Mouse (Mus musculus): ENCODE data around the gene Smad9.

Gene Smad9

DNA sequence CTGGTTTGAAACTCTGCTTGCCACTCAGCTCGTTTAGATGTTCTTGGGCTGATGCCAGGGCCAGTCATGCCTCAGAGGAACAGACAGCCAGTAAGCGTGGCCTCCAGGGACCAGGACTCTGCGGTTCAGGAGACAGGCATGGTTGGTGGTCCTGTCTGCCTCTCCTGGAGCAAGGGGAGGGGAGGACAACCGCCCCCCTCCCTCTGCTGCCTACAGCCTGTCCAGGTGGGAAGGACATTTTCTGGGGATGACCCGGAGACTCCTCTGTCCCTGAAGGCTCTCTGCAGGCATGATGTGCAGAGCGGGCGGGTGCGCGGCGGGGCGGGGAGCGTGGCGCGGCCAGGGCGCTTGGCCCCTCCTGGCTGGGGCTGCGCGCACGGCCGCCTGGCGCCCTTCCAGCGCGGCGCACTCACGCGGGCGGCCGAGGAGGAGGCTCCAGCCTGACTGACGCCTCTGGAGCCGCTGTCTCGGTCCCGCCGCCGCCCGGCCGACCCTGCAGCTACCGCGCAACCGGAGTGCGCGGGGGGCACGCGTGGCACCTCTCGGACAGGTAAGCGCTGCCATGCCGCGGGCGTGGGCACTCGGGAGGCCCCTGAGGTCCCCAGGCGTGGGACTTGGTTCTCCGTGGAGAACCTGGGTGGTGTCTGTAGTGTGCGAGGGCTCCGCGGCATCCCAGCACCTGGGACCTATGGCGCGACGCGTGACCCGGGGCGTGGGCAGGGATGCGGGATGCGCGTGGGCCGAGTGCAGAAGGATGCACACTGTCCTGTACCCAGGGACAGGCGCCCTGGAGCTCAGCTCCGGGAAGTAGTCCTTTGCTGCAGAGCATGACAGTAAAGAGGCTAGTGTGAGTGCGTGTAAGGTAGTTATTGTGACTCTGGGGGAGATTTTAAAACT lies at the start of gene Smad9:
Gene Smad9, plus strand, starts transcription at position 438 of the 897 bp plus-strand sequence.
- DNase-seq (ENCODE audit: extremely low read depth, insufficient read length, low spot score): peak; percentile 86

DNA sequence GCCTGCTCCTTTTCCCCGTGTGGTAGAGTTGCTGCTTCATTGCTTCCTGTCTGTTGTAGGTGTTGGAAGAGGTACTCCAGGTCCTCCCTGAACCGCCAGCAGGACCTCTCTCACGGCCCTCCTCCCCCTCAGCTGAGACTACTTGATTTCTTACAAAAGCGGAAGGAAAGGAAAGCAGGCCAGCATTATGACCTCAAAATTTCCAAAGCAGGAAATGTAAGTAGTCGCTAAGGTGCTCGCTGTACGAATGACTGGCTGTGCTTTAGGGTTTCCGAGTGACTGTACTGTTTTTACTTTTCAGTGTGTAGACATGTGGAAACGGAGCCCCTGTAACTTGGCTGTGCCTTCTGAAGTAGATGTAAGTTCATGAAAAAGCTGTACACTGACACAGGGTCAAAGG lies 46.4 kb upstream of the Smad9 start:
- no peak for DNase-seq (ENCODE audit: extremely low read depth, insufficient read length, low spot score)

DNA sequence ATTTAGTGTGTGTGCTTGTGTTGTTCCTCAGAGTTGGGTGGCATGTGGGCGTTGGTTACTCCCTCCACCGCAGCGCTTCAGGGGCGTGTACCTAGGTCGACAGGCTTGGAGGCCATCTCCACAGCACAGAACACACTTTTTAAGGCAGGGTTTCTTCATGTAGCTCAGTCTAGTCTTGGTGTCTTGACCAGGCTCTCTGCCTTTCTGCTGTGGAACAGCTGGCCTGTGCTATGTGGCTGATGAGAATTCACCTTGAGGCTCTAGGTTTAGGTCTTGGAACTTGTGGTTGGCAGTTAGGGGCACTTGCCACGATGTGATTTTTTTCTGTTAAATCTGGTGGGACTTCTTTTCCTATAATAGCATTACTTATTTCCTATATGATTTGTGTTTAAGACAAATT lies 41.1 kb upstream of the Smad9 start, which contains the start of gene Gm21958:
Gene Gm21958, minus strand, starts transcription at position 101 of the 400 bp plus-strand sequence.
- no peak for DNase-seq (ENCODE audit: extremely low read depth, insufficient read length, low spot score)

DNA sequence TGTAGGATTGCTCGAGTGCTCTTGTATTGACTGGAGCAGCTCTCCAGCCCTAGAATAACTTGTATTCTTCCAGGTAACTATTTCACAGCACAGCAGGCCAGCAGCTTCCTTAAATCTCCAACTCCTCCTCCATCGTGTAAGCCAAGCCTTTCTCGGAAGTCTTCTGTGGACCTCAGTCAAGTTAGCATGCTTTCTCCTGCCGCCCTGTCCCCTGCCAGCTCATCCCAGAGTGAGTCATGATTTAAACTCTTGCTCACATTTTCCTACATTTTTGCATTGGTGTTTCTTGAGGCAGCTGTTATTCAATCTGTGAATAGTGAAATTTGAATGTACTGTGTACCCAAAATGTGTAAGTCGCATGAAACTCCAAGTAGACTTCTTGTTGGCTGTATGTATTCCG lies 39.9 kb upstream of the Smad9 start:
- DNase-seq (ENCODE audit: extremely low read depth, insufficient read length, low spot score): no peak

DNA sequence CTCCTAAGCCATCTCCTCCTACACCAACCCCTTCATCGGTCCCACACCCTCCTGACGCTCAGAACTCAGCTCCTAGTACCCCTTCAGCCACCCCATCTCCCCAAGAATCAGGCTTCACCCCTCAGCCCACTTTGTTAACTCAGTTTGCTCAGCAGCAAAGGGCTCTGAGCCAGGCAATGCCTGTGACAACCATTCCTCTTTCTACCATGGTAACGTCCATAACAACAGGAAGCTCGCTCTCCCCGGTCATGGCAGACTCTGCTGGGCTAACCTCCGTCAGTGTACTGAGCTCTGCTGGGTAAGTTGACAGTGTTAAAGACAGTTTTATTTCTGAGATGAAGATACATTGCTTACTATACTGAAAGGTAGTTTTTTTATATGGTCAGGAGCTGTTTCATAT lies 38.0 kb upstream of the Smad9 start:
- DNase-seq (ENCODE audit: extremely low read depth, insufficient read length, low spot score): no peak

DNA sequence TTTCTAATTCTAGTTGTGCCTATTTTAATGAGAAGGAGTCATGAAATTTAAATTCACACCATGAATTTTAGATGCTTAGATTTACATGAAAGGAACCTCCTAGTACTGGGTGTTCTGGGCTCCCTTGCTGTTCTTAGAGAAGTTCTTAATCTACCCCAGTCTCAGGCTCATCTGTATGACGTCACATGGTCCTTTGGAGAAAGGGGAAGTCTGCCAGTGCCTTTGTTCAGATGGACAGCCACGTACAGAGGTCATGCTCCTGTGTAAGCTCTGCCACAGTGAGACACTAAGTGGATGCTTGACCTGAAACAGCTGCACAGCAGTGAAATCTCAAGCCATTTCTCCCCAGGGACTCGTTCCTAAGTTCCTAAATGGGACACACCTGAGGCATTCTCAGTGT lies 36.4 kb upstream of the Smad9 start:
- DNase-seq (ENCODE audit: extremely low read depth, insufficient read length, low spot score): no peak

DNA sequence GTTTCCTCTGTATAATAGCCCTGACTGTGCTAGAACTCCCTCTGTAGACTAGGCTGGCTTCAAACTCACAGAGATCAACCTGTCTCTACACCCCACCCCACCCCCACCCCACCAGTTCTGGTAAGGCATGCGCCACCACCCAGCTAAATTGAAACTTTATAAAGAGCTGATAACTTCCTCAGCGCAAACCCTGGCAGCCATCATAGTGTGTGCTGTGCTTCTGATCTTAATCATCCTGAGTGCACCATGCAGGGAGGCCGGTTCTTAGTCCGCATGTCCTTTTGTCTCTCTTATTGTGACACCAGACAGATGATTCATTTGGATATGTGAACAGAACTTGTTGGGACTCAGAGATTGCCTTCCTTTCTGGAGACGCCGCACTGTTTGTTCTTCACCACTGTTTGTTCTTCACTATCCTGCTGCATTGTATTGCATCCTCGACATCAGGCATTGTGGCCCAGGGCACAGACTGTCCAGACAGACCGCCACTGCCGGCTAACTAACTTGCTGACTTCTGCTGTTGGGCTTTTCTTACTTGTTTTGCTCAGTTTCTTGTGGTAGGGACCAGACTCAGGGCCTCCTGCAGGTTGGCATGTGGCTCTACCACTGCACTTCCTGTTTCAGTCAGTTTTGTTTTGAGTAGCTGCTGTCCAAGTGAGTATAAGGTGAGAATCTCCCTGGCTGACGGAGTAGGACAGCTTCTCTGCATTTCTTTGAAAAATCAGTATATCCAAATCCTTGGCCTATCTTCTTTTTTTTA lies 31.5 kb upstream of the Smad9 start:
- no peak for DNase-seq (ENCODE audit: extremely low read depth, insufficient read length, low spot score)

DNA sequence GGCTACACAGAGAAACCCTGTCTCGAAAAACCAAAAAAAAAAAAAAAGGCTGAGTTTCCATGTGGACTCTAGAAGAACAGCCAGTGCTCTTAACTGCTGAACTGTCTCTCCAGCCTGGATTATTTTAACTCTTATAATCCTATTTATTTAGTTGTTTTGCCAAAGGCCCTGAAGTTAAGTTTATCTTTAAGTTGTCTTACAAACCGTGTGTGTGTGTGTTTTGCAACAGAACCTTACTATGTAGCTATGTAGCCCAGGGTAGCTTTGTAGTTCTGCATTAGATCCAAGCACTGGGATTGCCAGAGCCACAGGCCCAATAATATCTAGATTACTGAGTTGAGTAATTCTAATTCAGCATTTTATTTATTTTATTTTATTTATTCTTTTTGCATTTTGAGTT lies 30.0 kb upstream of the Smad9 start:
- no peak for DNase-seq (ENCODE audit: extremely low read depth, insufficient read length, low spot score)

DNA sequence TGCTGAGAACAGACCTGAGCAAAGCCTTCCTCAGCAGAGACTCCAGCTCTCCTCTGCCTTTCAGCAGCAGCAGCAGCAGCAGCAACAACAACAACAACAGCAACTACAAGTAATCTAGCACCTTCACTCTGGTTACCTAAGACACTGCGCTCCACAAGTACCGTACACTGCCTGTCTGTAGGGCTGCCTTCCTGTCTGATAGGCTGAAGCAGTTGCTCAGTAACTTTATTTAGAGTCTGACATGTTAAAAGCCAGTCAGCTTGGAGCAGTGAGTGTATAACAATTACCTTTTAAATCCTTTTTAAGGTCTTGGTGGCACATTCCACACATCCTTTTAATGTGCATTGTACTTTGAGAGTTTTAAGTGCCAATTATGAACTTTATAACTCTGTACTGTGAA lies 27.8 kb upstream of the Smad9 start:
- no peak for DNase-seq (ENCODE audit: extremely low read depth, insufficient read length, low spot score)

DNA sequence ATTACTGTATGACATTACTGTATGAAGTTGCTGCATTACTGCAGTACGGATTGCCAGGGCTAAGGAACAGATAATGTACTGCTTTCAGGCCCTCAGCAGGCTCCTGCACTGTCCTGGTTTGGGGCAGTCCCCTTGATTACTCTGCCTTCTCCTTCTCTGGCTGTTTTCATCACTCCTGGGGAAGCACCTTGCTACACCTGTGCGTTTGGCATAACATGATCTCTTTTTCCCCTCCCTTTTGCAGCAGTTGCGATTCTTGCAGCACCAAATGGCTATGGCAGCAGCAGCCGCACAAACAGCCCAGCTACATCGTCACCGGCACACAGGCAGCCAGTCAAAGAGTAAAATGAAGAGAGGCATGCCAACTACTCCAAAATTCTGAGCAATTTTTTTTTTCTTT lies 27.3 kb upstream of the Smad9 start:
- DNase-seq (ENCODE audit: extremely low read depth, insufficient read length, low spot score): no peak

DNA sequence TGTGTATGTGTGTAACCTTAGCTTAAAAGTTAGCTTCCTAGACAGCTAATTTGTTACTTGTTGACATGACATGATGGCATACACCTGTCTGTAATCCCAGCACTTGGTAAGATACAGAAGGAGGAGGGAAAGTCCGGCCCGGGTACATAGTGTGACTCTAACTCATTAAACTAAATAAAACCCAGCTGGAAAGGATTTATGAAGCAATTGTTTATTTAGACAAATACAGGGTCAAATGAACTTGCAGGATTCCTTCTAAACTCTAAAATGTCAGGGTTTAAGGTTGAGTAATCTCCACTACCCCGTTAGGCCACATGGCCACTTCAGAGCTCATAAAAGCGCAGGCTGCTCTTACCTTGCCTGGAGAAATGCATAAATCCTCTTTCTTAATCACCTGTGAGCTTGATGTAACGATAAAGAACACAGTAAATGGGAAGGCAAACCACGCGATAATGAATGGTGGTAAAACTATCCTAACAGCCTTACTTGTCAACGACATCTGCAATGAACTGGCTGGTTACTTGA lies 23.7 kb upstream of the Smad9 start:
- no peak for DNase-seq (ENCODE audit: extremely low read depth, insufficient read length, low spot score)

DNA sequence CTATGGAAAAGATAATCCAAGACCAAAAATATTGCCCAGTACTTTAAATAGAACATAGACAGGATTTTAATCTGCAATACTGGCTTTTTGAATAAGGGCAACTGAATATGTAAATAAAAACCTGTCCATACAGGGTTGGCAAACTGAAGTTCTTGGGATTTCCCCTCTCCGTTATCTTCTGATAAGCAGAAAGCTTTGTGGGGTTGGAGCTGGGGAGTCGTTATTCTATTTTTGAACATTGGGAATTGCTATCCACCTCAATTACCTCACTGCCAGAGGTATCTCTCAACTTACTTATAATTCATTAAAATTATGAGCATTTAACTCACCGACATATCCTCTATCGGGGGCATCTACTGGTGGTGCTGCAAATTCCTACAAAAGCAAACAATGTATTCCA lies 23.0 kb upstream of the Smad9 start:
- DNase-seq (ENCODE audit: extremely low read depth, insufficient read length, low spot score): no peak

DNA sequence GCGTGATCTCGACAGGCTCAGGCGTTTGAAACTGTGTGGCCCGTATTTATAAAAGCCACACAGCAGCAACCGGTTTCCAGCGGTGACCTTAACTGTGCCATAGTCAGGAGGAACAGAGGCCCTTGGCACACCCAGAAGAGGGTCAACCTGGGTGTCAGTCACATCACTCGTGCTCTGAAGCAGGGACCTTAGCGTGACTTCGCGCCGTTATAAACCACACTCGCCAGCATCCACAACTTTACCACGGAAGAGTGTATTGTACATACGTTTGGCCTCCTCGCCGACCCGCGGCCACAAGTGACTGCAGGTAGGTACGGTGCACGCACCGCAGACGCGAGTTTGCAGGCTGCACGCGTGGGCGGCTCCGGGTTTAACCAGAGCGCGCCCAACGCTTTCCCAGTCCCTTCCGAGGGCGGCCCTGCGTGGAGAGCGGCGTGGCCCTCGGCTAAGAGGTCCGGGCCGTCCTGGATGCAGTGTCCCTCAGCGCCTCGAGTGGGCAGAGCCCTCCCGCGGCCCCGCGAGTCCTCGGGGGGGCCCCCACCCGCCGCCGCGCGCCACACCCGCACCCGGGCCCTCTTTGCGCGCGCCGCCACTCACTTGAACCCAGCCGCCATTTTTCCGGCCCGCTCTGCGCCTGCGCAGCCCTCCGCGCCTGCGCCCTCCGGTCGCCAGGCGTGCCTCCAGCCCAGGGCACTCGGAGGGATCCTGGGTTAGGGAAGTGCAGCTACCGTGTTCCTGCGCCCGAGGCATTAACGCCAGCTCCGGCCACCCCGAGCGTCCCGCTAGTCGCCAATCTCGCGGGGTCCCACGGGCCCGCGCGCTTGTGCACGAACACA lies 20.8 kb upstream of the Smad9 start:
- DNase-seq (ENCODE audit: extremely low read depth, insufficient read length, low spot score): peak; percentile 93

DNA sequence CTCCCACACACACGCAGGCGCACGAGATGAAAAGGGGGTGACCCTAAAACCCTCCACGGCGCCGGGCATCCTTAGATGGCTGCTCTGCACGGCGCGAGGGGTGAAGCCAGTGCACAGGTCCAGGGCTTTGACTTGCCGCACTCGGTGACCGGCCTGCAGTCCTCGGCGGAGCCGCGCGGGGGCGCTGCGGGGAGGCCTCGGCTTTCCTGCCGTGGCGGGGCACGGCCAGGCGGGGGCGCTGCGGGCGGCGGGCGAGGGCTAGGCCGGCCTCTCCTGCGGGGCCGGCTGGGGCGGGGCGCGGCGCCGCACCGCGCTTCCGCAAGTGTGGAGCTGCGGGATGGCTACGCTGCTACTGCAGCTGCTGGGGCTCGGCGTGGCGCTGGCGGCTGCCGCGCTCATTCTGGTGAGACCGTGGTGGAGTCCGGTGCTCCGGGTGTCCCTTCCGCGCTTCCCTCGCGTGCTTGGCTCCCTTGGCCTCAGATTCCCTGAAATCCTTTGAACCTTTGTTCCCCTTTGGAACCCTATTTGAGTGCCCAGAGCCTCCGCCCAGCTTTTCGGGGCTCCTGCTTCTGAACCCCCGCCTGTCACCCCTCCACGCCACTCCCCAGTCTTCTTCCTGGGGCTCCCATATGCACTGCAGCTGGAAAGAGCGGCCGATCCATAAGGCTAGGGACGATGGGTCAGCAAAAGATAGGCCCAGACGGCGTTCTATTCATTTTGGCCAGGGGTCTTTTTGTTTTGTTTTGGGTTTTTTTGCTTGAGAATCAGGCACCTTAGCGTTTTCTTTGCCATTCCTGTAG lies 19.9 kb upstream of the Smad9 start, which contains the start of the genes Exosc8 and Alg5:
Gene Exosc8, minus strand, starts transcription at position 147 of the 800 bp plus-strand sequence.
Gene Alg5, plus strand, starts transcription at position 293 of the 800 bp plus-strand sequence.
- no peak for DNase-seq (ENCODE audit: extremely low read depth, insufficient read length, low spot score)

DNA sequence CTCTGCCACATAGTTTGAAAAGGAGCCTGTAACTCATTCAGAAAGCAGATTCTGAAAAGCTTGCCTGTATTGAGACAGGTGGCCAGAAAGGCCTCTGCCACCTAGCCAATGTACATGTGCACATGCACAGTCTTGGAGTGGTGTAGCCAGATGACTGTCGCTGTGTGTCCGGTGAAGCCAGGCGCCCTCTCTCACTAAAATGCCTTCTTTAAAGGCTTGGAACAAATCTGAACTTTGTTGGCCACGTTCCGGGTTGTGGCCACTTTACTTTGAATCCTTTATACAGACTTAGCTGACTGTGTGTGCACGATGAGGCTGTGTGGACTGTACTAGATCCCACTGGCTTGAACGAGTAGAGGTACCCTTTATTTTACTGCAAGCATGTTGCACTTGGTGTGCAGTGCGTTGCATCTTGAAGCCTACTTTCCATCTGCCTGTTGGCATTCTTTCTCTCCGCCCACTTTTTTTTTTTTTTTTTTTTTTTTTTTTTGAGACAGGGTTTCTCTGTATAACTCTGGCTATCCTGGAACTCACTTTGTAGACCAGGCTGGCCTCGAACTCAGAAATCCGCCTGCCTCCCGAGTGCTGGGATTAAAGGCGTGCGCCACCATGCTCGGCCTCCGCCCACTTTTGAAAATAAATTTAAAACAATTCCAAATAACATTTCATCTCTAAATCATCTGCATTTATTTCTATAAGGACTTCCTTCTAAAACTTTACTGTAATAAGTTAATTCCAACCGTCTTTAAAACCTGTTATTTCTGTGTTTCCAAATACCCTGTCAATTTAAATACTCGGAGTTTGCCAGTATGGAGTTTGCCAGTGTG lies 19.1 kb upstream of the Smad9 start:
- peak; percentile 41 for DNase-seq (ENCODE audit: extremely low read depth, insufficient read length, low spot score)

DNA sequence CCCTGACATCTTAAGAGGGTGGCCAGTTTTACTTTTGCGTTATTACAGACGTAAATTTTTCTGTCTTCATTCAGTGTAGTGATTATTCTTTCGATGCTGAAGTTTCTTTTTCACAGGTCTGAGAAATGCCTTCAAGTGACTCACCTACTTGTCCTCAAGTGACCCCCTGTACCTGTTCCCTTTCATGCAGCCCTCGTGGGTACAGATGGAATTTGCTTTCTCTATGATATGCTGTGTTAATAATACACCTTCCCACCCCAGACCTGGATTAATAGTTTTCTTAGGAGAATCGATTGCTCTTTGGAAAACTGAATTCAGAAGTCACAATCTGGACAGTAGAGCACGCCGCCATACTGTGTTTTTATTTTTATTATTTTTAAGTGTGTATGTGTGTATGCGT lies 18.1 kb upstream of the Smad9 start:
- no peak for DNase-seq (ENCODE audit: extremely low read depth, insufficient read length, low spot score)

DNA sequence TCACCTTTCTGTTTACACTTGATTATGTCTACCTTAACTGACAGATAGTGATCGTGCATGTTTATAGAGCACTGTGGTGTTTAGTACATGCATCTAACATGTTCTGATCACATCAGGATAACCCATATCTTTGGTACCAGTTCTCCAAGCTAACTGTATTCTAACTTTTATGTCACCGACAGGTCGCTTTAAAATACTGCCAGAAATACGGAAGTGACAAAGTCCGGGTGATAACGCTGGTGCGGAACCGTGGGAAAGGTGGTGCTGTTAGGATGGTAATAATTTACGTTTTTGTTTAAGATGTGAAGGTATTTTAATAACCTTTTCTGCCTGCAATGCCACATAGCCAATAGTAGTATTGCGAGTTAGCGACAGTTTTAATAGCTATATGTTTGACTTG lies 13.4 kb upstream of the Smad9 start:
- no peak for DNase-seq (ENCODE audit: extremely low read depth, insufficient read length, low spot score)

DNA sequence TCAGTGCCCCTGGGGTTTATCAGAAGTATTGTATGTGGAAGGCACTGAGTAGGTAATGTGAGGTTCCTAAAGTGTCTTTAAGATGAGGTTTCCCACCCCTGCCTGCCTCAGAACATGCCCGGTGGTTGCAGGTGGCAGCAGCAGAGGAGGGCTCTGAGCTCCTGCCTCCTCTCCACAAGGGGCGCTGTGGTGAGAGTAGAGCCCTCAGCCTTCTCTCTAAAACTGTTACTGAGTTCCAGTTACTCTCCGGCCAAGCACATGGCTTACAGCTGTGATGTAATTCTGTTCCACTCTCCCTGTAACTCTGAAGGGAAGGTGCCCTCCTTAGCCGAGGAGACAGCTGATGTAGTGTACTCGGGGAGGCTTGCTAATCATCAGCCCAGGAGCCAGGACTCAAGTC lies 9.6 kb upstream of the Smad9 start:
- DNase-seq (ENCODE audit: extremely low read depth, insufficient read length, low spot score): no peak

DNA sequence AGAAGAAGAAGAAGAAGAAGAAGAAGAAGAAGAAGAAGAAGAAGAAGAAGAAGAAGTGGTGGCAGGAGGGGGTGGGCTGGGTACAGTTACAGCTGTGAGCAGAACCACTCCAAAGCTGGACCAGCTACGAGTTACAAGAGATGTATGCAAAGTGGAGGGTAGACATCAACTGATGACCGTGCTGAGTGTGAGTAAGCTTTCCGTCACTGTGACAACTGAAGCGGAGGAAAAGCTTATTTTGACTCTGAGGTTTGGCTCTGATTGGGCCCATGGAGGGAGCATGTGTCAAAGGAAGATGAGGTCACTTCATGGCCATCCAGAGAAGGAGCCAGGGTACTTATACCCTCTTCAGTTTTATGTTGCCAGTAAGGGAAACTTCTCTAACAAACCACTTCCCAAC lies 2.0 kb upstream of the Smad9 start:
- peak; percentile 19 for DNase-seq (ENCODE audit: extremely low read depth, insufficient read length, low spot score)

Data from 3134 (cell line).